Mouse (Mus musculus) heart, embryonic 14.5 days (tissue): ENCODE measurements around the gene Wdr82. TPM values are rescaled to one million over a fixed set of nuclear protein-coding genes. Genes with fewer than 3 reads are reported as not detected.

Source experiments
- ATAC-seq: fragments of 200-750 bp; cut with Nextera tagmentation; 2 replicates; pipeline ENCODE4 v1.8.0; 2017; ENCODE audit warnings: low read depth, moderate TSS enrichment; ENCODE audit not compliant: insufficient number of reproducible peaks, insufficient read depth, low FRiP score
- H3K27ac ChIP-seq, 2 experiments: fragments of 200-500 bp in 1 of 2; fragments of 300-500 bp in 1 of 2; sonication (generic) in 1 of 2; replicated peaks in 1 of 2; 2 replicates each; pipeline ENCODE4 v1.5.1; 2012 to 2014; ENCODE audit warnings: low read depth in 2 of 2, low read length in 2 of 2, control low read depth in 1 of 2, mild to moderate bottlenecking in 1 of 2, mixed read lengths in 1 of 2; ENCODE audit not compliant: control insufficient read depth in 1 of 2, insufficient read depth in 1 of 2
- H3K27me3 ChIP-seq: fragments of 300-500 bp; sonication (generic); 2 replicates; pipeline ENCODE4 v1.6.1; 2014; ENCODE audit warnings: mild to moderate bottlenecking, low read length, control low read depth; ENCODE audit not compliant: control insufficient read depth, insufficient read depth
- H3K36me3 ChIP-seq: fragments of 300-500 bp; sonication (generic); 2 replicates; pipeline ENCODE4 v1.6.1; 2014; ENCODE audit warnings: mild to moderate bottlenecking, control low read depth, low read length, mixed read lengths; ENCODE audit not compliant: control insufficient read depth, insufficient read depth
- H3K4me1 ChIP-seq, 2 experiments: fragments of 200-500 bp in 1 of 2; fragments of 300-500 bp in 1 of 2; sonication (generic) in 1 of 2; 2 replicates each; pipeline ENCODE4 v1.6.1; 2012 to 2014; ENCODE audit warnings: low read length in 2 of 2, control low read depth in 1 of 2, mixed read lengths in 1 of 2; ENCODE audit not compliant: control insufficient read depth in 2 of 2, insufficient read depth in 2 of 2
- H3K4me2 ChIP-seq: fragments of 300-500 bp; sonication (generic); 2 replicates; pipeline ENCODE4 v1.6.1; 2014; ENCODE audit warnings: mild to moderate bottlenecking, low read length
- H3K4me3 ChIP-seq, 2 experiments: fragments of 200-500 bp in 1 of 2; fragments of 300-500 bp in 1 of 2; sonication (generic) in 1 of 2; 2 replicates each; pipeline ENCODE4 v1.5.1; 2012 to 2014; ENCODE audit warnings: low read length in 2 of 2, mild to moderate bottlenecking in 2 of 2, control low read depth in 1 of 2, low read depth in 1 of 2, moderate library complexity in 1 of 2; ENCODE audit not compliant: control insufficient read depth in 1 of 2, insufficient read depth in 1 of 2
- H3K9ac ChIP-seq: fragments of 300-500 bp; sonication (generic); 2 replicates; pipeline ENCODE4 v1.6.1; 2014; ENCODE audit warnings: mild to moderate bottlenecking, low read length
- H3K9me3 ChIP-seq: fragments of 300-500 bp; sonication (generic); 2 replicates; pipeline ENCODE4 v1.6.1; 2016; ENCODE audit warnings: low read length, control low read depth; ENCODE audit not compliant: control insufficient read depth
- WGBS: fragments of 180-500 bp; shearing (Covaris S2); extraction: QIAGEN DNeasy Blood & Tissue Kit; methylation state at CpG from one replicate; pipeline ENCODE4 v1.1.7; 2014; 5-methylcytosine and 5-hydroxymethylcytosine counted together
- polyA plus RNA-seq: library from polyadenylated mRNA; unstranded; fragments of >200 nt; fragmentation: Nextera tagmentation; extraction: Ambion mirVana; gene quantifications from 2 replicates; pipeline ENCODE4 v1.2.1, GENCODE M21; 2014

The Wdr82 gene
- polyA plus RNA-seq, 1 experiment from 2014 or later: 22.6 TPM

- Histone ChIP-seq H3K4me1 (peaks cover 0 to under 1% of the 10 kb centered on the region in 2 experiments; a peak in 1 of 4 replicates), H3K4me2 (no peak overlapping the region), H3K27ac (no peak overlapping the region), H3K27me3 (peaks cover 34% of the 10 kb centered on the region), H3K9ac (no peak overlapping the region), H3K36me3 (no peaks in the 10 kb centered on the region), H3K4me3 (no peak overlapping the region), H3K9me3 (no peaks in the 10 kb centered on the region)
- 72% methylated on average over 9 of the region's 9 CpGs for WGBS
- ATAC-seq: no peak
These were observed 16.6 kb upstream of the Wdr82 start for GRCm38 (mm10) chr9:106154106-106154505.

GRCm38 (mm10) chr9:106156419-106156818 is 14.3 kb upstream of the Wdr82 start:
- no peaks in the 10 kb centered on the region for H3K36me3 ChIP-seq
- H3K4me1 ChIP-seq: no peaks in the 10 kb centered on the region
- peaks cover 11% of the 10 kb centered on the region for H3K27me3 ChIP-seq
- H3K9ac ChIP-seq: no peak overlapping the region
- no peak overlapping the region for H3K27ac ChIP-seq
- H3K4me2 ChIP-seq: no peak overlapping the region
- ATAC-seq: no peak
- H3K9me3 ChIP-seq: no peaks in the 10 kb centered on the region
- 41% methylated on average over 5 of the region's 5 CpGs for WGBS
- no peak overlapping the region for H3K4me3 ChIP-seq

GRCm38 (mm10) chr9:106156921-106157622 is 13.7 kb upstream of the Wdr82 start:
- Histone ChIP-seq H3K9me3 (no peaks in the 10 kb centered on the region), H3K36me3 (no peaks in the 10 kb centered on the region), H3K9ac (no peak overlapping the region), H3K4me2 (no peak overlapping the region), H3K27me3 (peaks cover 8% of the 10 kb centered on the region; the same call in 1 of the 2 replicates), H3K4me1 (no peaks in the 10 kb centered on the region), H3K27ac (no peak overlapping the region), H3K4me3 (no peak overlapping the region)
- WGBS: 77% methylated on average over 20 of the region's 21 CpGs
- no peak for ATAC-seq

- Histone ChIP-seq H3K9me3 (no peaks in the 10 kb centered on the region), H3K9ac (no peak overlapping the region), H3K27ac (no peak overlapping the region), H3K4me3 (no peak overlapping the region), H3K4me1 (no peaks in the 10 kb centered on the region), H3K36me3 (no peaks in the 10 kb centered on the region), H3K4me2 (no peak overlapping the region), H3K27me3 (peaks cover 5% of the 10 kb centered on the region; the same call in 1 of the 2 replicates)
- ATAC-seq: no peak
- WGBS: 80% methylated on average over 10 of the region's 10 CpGs
These were observed 13.2 kb upstream of the Wdr82 start for GRCm38 (mm10) chr9:106157623-106157925.

- Histone ChIP-seq H3K4me1 (no peaks in the 10 kb centered on the region), H3K27me3 (0 out of 2 replicates have a peak, but pooled peaks cover 5% of the 10 kb centered on the region), H3K27ac (no peak within 1 kb of the TSS), H3K4me2 (peak within 1 kb of the TSS; percentile 72; the same call in 1 of the 2 replicates), H3K9ac (no peak within 1 kb of the TSS), H3K9me3 (no peaks in the 10 kb centered on the region), H3K36me3 (no peaks in the 10 kb centered on the region), H3K4me3 (no peak within 1 kb of the TSS)
- 78% methylated on average over 6 of the region's 6 CpGs for WGBS
- no peak for ATAC-seq
These were observed 12.7 kb upstream of the Wdr82 start, which contains the start of gene Glyctk for GRCm38 (mm10) chr9:106158037-106158491. TSS of gene Glyctk (minus strand) at chr9:106158138.

- H3K27me3 ChIP-seq: 0 out of 2 replicates have a peak, but pooled peaks cover 5% of the 10 kb centered on the region
- WGBS: 82% methylated on average over 9 of the region's 9 CpGs
- no peak overlapping the region for H3K27ac ChIP-seq
- peak overlapping the region; percentile 72 for H3K4me2 ChIP-seq
- no peaks in the 10 kb centered on the region for H3K36me3 ChIP-seq
- H3K4me1 ChIP-seq: no peaks in the 10 kb centered on the region
- H3K4me3 ChIP-seq: peak overlapping the region in 1 of 2 experiments; percentile 57; a peak in 2 of 4 replicates
- ATAC-seq: no peak
- no peak overlapping the region for H3K9ac ChIP-seq
- H3K9me3 ChIP-seq: no peaks in the 10 kb centered on the region
These were observed 11.5 kb upstream of the Wdr82 start for GRCm38 (mm10) chr9:106159237-106159636.

- H3K9ac ChIP-seq: peak overlapping the region; percentile 71
- no peaks in the 10 kb centered on the region for H3K9me3 ChIP-seq
- H3K27me3 ChIP-seq: 0 out of 2 replicates have a peak, but pooled peaks cover 5% of the 10 kb centered on the region
- H3K4me1 ChIP-seq: no peaks in the 10 kb centered on the region
- ATAC-seq: peak; percentile 73
- 3% methylated on average over 24 of the region's 24 CpGs for WGBS
- H3K4me2 ChIP-seq: peak overlapping the region; percentile 72
- H3K4me3 ChIP-seq: peak overlapping the region; percentile 57 to 80
- H3K27ac ChIP-seq: peak overlapping the region; percentile 84 to 97
- no peaks in the 10 kb centered on the region for H3K36me3 ChIP-seq
These were observed 10.9 kb upstream of the Wdr82 start for GRCm38 (mm10) chr9:106159784-106160301.
